Mouse (Mus musculus): Measurements from ENCODE around the gene Tnfsf13. TPM values are rescaled to one million over a fixed set of nuclear protein-coding genes. Genes with fewer than 3 reads are reported as not detected.

The Tnfsf13 gene
- total RNA-seq, 2 experiments from 2014 or later, result 2.0 to 5.0 TPM

DNA sequence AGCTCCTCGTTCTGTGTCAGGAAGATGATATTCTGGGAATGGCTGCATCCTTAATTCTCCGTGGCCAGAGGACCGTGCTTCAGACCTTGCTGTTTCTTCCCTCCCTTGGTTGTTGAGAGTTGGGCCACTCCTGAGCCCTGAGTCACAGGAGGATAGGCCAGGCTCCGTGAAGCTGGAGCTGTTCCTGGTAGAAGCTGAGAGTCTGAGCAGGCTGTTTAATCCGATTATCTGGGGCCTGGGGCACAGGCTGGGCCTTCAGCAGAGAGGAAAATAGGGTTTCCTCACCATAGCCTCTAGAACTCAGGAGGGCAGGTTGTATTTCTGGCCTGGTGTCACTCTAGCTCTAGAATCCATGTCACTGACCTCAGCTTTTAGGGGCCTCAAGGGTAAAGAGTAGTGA is 32.2 kb downstream of the Tnfsf13 start:
- DNase-seq, result no peak

DNA sequence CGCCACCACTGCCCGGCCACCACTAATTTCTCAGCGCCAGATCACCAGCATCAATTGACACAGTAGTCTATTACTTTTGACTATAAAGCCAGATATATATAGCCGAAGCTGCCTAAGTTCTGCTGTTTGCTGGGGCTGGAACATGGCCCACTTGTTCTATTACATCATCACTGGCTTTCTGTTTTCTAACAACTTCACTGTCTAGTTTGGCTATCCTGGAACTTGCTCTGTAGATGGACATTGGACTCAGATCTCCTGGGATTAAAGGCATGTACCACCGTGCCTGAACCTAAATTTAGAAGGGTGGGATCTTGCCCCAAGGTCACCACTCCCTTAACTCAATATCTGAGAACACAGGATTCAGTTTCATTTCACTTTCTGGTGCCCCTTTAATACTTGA is 39.7 kb downstream of the Tnfsf13 start:
- DNase-seq, result no peak

DNA sequence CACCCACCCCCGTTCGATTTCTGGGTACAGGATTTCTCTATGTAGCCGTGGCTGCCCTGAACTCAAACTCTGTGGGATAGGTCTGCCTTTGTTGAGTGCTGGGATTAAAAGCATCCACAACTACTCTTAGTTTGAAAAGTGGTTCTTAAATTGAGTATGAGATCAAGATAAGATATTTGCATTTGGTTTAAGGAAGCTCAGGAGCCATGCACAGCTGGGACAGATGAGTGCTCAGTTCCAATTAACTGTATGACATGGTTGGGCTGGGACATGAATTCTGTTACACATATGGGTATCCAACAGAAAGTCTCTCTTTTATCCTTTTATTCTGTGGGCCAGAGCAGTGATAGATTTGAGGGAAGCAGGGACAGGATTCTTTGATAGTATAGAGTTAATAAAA is 50.1 kb downstream of the Tnfsf13 start:
- no peak for DNase-seq

DNA sequence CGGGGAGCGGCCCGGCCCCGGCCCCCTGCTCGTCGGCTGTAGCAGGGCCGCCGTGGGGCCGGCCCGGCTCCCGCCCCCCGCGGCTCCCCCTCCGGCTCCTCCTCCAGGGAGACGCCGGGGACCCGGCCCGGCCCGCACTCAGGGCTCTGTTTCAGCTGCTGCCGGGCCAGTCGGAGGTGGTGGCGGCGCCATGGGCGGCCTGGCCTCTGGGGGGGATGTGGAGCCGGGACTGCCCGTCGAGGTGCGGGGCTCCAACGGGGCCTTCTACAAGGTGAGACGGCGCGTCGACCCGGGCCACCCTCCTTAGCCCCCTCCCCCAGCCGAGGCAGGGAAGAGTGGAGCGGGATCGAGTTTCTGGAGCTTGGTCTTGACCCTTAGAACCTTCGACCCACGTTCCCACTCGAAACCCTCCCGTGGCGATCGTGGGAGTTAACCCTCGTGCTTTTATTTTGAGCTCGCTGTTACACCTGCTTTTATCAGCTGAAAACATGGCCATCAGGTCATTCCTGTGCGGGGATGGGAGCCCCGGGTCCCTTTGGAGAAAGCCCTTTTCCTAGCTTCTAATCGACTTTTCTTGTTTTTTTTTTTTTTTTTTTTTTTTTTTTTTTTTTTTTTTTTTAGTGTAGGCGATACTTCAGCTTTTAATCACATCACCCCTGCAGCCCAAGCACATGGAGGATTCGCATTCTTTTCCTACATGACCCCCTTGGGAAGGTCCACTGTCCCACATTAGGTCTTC is 52.3 kb downstream of the Tnfsf13 start:
- no peak for DNase-seq

Small RNAs within 50 kb of the gene (microRNA-seq; reads per million reads assigned to microRNA genes)
- gene Mir1934 (7.8 reads per million, percentile 10 among the genes with 10 or more reads in this experiment), gene Mir467f (not detected)

Other genes starting within 250 kb of the Tnfsf13 start
- gene Dnah2, start 136.7 kb downstream of the Tnfsf13 start, total RNA-seq (2021), result under 1 TPM; 0.30 TPM
- 1 to 10 TPM; 2.2 to 3.8 TPM for gene Efnb3, start 125.6 kb downstream of the Tnfsf13 start, total RNA-seq (2021)
- 10 to 100 TPM in 1 of 2 experiments, 1 to 10 TPM in 1; 8.1 to 12.5 TPM for gene Wrap53, start 105.5 kb downstream of the Tnfsf13 start, total RNA-seq (2021)
- gene Trp53, start 105.4 kb downstream of the Tnfsf13 start, total RNA-seq (2021), result 10 to 100 TPM; 59.9 to 75.9 TPM
- 10 to 100 TPM; 38.6 to 52.9 TPM for gene Atp1b2, start 79.8 kb downstream of the Tnfsf13 start, total RNA-seq (2021)
- gene Shbg, start 67.9 kb downstream of the Tnfsf13 start, total RNA-seq (2021), result under 1 TPM; 0.27 to 0.36 TPM
- gene Sat2, start 63.8 kb downstream of the Tnfsf13 start, total RNA-seq (2021), result 10 to 100 TPM in 1 of 2 experiments, 1 to 10 TPM in 1; 9.2 to 10.1 TPM
- gene Fxr2, start 52.8 kb downstream of the Tnfsf13 start, total RNA-seq (2021), result 10 to 100 TPM; 61.9 to 80.2 TPM
- gene Sox15, start 30.5 kb downstream of the Tnfsf13 start, total RNA-seq (2021), result not detected
- gene Mpdu1, start 23.1 kb downstream of the Tnfsf13 start, total RNA-seq (2021), result 100 to 1,000 TPM; 114 to 116 TPM
- 10 to 100 TPM in 1 of 2 experiments, 1 to 10 TPM in 1; 9.8 to 12.0 TPM for gene Cd68, start 19.6 kb downstream of the Tnfsf13 start, total RNA-seq (2021)
- 100 to 1,000 TPM; 598 to 631 TPM for gene Eif4a1, start 13.4 kb downstream of the Tnfsf13 start, total RNA-seq (2021)
- gene Senp3, start 3.7 kb downstream of the Tnfsf13 start, total RNA-seq (2021), result 10 to 100 TPM; 62.6 to 76.3 TPM
- gene Tnfsf12, start 10.1 kb upstream of the Tnfsf13 start, total RNA-seq (2021), result 10 to 100 TPM; 18.1 to 19.2 TPM
- gene Tnfsfm13, start 10.3 kb upstream of the Tnfsf13 start, total RNA-seq (2021), result 1 to 10 TPM; 4.2 to 5.1 TPM
- 10 to 100 TPM; 53.9 to 67.5 TPM for gene Polr2a, start 72.9 kb upstream of the Tnfsf13 start, total RNA-seq (2021)
- gene Slc35g3, start 76.2 kb upstream of the Tnfsf13 start, total RNA-seq (2021), result not detected
- gene Zbtb4, start 80.1 kb upstream of the Tnfsf13 start, total RNA-seq (2021), result 10 to 100 TPM; 35.5 to 41.2 TPM
- gene Chrnb1, start 110.2 kb upstream of the Tnfsf13 start, total RNA-seq (2021), result 1 to 10 TPM; 2.3 to 7.9 TPM
- 1 to 10 TPM; 2.4 to 3.8 TPM for gene Fgf11, start 116.1 kb upstream of the Tnfsf13 start, total RNA-seq (2021)
- gene Tmem102, start 119.8 kb upstream of the Tnfsf13 start, total RNA-seq (2021), result 1 to 10 TPM; 1.0 TPM
- gene Gm39566, start 129.5 kb upstream of the Tnfsf13 start, total RNA-seq (2021), result not detected
- not detected for gene Spem2, start 132.7 kb upstream of the Tnfsf13 start, total RNA-seq (2021)
- not detected for gene Spem1, start 136.4 kb upstream of the Tnfsf13 start, total RNA-seq (2021)
- 10 to 100 TPM; 17.3 to 23.5 TPM for gene Nlgn2, start 152.0 kb upstream of the Tnfsf13 start, total RNA-seq (2021)
- gene Tmem256, start 152.7 kb upstream of the Tnfsf13 start, total RNA-seq (2021), result 100 to 1,000 TPM; 137 to 145 TPM
- gene Plscr3, start 160.6 kb upstream of the Tnfsf13 start, total RNA-seq (2021), result 10 to 100 TPM; 49.2 to 59.2 TPM
- under 1 TPM; 0.12 to 0.24 TPM for gene Tnk1, start 172.9 kb upstream of the Tnfsf13 start, total RNA-seq (2021)
- gene Tmem95, start 192.2 kb upstream of the Tnfsf13 start, total RNA-seq (2021), result not detected
- gene Kctd11, start 195.6 kb upstream of the Tnfsf13 start, total RNA-seq (2021), result 1 to 10 TPM; 4.1 to 4.2 TPM
- 1 to 10 TPM; 4.3 to 4.7 TPM for gene Acap1, start 209.8 kb upstream of the Tnfsf13 start, total RNA-seq (2021)
- 1 to 10 TPM; 3.1 to 3.2 TPM for gene 2810408A11Rik, start 215.2 kb upstream of the Tnfsf13 start, total RNA-seq (2021)
- gene Neurl4, start 215.3 kb upstream of the Tnfsf13 start, total RNA-seq (2021), result 10 to 100 TPM; 33.6 to 48.1 TPM
- 10 to 100 TPM; 42.3 to 43.1 TPM for gene Gps2, start 228.1 kb upstream of the Tnfsf13 start, total RNA-seq (2021)
- 100 to 1,000 TPM; 578 to 644 TPM for gene Eif5a, start 236.2 kb upstream of the Tnfsf13 start, total RNA-seq (2021)

Measured in adrenal gland, postnatal 10 days (tissue).